Mouse (Mus musculus) E14TG2a.4 (cell line): Measurements from ENCODE around the gene Opn1mw.

Experiments
- CTCF ChIP-seq: conservative IDR thresholded peaks from 2 replicates; pipeline ENCODE4 v1.5.1; 2014; ENCODE audit warnings: low read length
- NANOG ChIP-seq: IDR thresholded peaks from 2 replicates; pipeline ENCODE4 v1.6.1; 2014; ENCODE audit warnings: borderline replicate concordance, low read length, mixed read lengths

DNA sequence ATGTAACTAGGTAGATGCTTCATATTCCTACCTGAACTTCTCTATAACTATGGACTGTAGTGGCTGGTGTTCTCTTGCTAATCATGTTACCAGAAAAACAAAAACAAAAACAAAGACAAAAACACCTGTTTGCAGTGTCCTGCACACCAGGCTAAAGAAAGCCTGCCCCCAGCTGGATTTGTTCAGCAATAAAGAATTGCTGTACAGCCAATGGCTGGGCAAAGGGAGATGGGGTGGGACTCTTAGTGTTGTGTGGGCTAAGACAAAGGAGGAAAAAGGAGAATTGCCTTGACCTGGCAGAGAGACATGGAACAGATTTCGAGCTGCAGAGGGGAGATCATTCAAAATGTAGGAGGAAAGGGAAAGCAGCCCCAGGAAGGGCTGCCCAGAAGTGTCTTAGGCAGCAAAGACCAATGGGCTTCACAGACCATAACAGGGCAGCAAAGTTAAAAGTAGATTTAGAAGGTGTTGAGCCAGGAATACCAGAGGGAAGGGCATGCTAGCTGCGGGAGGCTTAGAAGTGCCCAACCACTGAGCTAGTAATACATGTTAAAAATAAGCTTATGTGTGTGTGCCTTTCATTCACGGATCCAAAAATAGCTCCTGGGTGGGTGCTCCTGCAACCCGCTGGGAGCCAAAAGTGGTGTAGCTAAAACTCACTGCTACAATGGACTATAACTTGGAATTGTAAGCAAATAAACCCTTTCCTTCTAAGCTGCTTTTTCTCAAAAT, 23.6 kb upstream of the Opn1mw start:
- TF ChIP-seq CTCF: no peak
- no peak for TF ChIP-seq NANOG
